Mouse (Mus musculus) cerebellum, adult 8-10 months (tissue): ENCODE data around the gene Mdk.

Source experiments
- DNase-seq: peaks from one replicate; pipeline ENCODE4 v3.0.0; 2022

The Mdk gene

GRCm38 (mm10) chr2:91932160-91932711 is at the start of gene Mdk:
Gene Mdk, minus strand, starts transcription at chr2:91932297.
- peak; percentile 29 for DNase-seq

GRCm38 (mm10) chr2:91980830-91981229 is 48.7 kb upstream of the Mdk start:
- no peak for DNase-seq

- no peak for DNase-seq
Measured at GRCm38 (mm10) chr2:91980245-91980644, 48.1 kb upstream of the Mdk start.

GRCm38 (mm10) chr2:91978547-91978946 is 46.5 kb upstream of the Mdk start:
- no peak for DNase-seq

GRCm38 (mm10) chr2:91977960-91978359 is 45.9 kb upstream of the Mdk start:
- DNase-seq, result no peak

GRCm38 (mm10) chr2:91975581-91976541 is 43.8 kb upstream of the Mdk start, which contains the start of gene Dgkz:
Gene Dgkz, minus strand, starts transcription at chr2:91975864.
- no peak for DNase-seq

GRCm38 (mm10) chr2:91973416-91974135 is 41.5 kb upstream of the Mdk start:
- no peak for DNase-seq

GRCm38 (mm10) chr2:91972121-91972566 is 40.0 kb upstream of the Mdk start:
- DNase-seq, result no peak

- peak; percentile 78 for DNase-seq
Measured at GRCm38 (mm10) chr2:91971231-91972097, 39.4 kb upstream of the Mdk start.

- peak; percentile 23 for DNase-seq
Measured at GRCm38 (mm10) chr2:91967962-91968361, 35.9 kb upstream of the Mdk start.

GRCm38 (mm10) chr2:91966367-91966766 is 34.3 kb upstream of the Mdk start:
- DNase-seq, result no peak

- DNase-seq, result peak; percentile 27
Measured at GRCm38 (mm10) chr2:91965417-91965816, 33.3 kb upstream of the Mdk start.

- no peak for DNase-seq
Measured at GRCm38 (mm10) chr2:91964610-91965204, 32.6 kb upstream of the Mdk start.

GRCm38 (mm10) chr2:91963443-91963932 is 31.4 kb upstream of the Mdk start:
- peak; percentile 96 for DNase-seq

- DNase-seq, result peak; percentile 59
Measured at GRCm38 (mm10) chr2:91962864-91963401, 30.8 kb upstream of the Mdk start.

- DNase-seq, result peak; percentile 40
Measured at GRCm38 (mm10) chr2:91961901-91962761, 30.0 kb upstream of the Mdk start.

GRCm38 (mm10) chr2:91960459-91960858 is 28.4 kb upstream of the Mdk start:
- DNase-seq, result no peak

- DNase-seq, result peak; percentile 82
Measured at GRCm38 (mm10) chr2:91959544-91960410, 27.7 kb upstream of the Mdk start.

GRCm38 (mm10) chr2:91958701-91959457 is 26.8 kb upstream of the Mdk start:
- DNase-seq, result peak; percentile 61
